Mouse (Mus musculus) forebrain, embryonic 11.5 days (tissue): ENCODE results near the gene Glo1. TPM values are rescaled to one million over a fixed set of nuclear protein-coding genes. Genes with fewer than 3 reads are reported as not detected.

Experiments used
- ATAC-seq: fragments of 200-750 bp; cut with Nextera tagmentation; replicated peaks from 2 replicates; pipeline ENCODE4 v1.8.0; 2017; ENCODE audit warnings: moderate TSS enrichment; ENCODE audit not compliant: low FRiP score
- DNase-seq: peaks from one replicate; pipeline ENCODE4 v3.0.0-alpha.2; 2017; ENCODE audit warnings: low spot score
- H3K27ac ChIP-seq: fragments of 300-500 bp; sonication (generic); 2 replicates; pipeline ENCODE4 v1.5.1; 2014; ENCODE audit warnings: low read depth, low read length
- H3K27me3 ChIP-seq: fragments of 300-500 bp; sonication (generic); 2 replicates; pipeline ENCODE4 v1.6.1; 2014; ENCODE audit warnings: mild to moderate bottlenecking, low read length, mixed read lengths; ENCODE audit not compliant: control insufficient read depth, insufficient read depth
- H3K36me3 ChIP-seq: fragments of 300-500 bp; sonication (generic); 2 replicates; pipeline ENCODE4 v1.6.1; 2014; ENCODE audit warnings: mild to moderate bottlenecking, low read length, moderate library complexity, mixed read lengths; ENCODE audit not compliant: control insufficient read depth, insufficient read depth
- H3K4me1 ChIP-seq: fragments of 300-500 bp; sonication (generic); replicated peaks from 2 replicates; pipeline ENCODE4 v1.6.1; 2014; ENCODE audit warnings: low read length, mixed read lengths; ENCODE audit not compliant: control insufficient read depth, insufficient read depth
- H3K4me2 ChIP-seq: fragments of 300-500 bp; sonication (generic); 2 replicates; pipeline ENCODE4 v1.6.1; 2014; ENCODE audit warnings: low read depth, mild to moderate bottlenecking, low read length, moderate library complexity, mixed read lengths; ENCODE audit not compliant: severe bottlenecking
- H3K4me3 ChIP-seq: fragments of 300-500 bp; sonication (generic); 2 replicates; pipeline ENCODE4 v1.5.1; 2014; ENCODE audit warnings: low read depth, low read length
- H3K9ac ChIP-seq: fragments of 300-500 bp; sonication (generic); 2 replicates; pipeline ENCODE4 v1.6.1; 2014; ENCODE audit warnings: low read length
- H3K9me3 ChIP-seq: fragments of 300-500 bp; sonication (generic); 2 replicates; pipeline ENCODE4 v1.6.1; 2016; ENCODE audit warnings: low read length, mixed read lengths; ENCODE audit not compliant: control insufficient read depth
- WGBS: fragments of 180-500 bp; shearing (Covaris S2); extraction: QIAGEN DNeasy Blood & Tissue Kit; methylation state at CpG from one replicate; pipeline ENCODE4 v1.1.7; 2014; 5-methylcytosine and 5-hydroxymethylcytosine counted together
- polyA plus RNA-seq: library from polyadenylated mRNA; unstranded; fragments of >200 nt; fragmentation: Nextera tagmentation; extraction: Ambion mirVana; gene quantifications from 2 replicates; pipeline ENCODE4 v1.2.1, GENCODE M21; 2014

Gene Glo1
- polyA plus RNA-seq, 1 experiment from 2014 or later: 288 TPM

DNA sequence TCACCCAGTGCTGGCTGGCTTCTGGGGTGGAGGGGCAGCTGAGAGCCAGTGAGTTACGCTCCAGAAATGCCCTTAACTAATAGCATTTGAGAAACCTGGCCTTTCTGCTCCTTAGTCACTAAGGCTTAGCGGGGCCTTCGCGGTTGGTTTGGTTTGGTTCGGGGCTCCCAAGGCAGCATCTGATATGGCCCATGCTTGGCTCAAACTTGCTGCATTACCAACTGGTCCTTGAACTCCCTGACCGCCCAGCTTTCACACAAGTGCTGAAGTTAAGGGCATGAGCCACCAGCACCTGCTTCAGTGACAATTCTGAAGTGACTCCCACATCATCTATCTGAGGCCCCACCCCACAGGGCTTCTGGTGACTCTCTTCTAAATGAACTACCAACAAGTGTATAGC is 22.4 kb downstream of the Glo1 start:
- DNase-seq: no peak
- H3K27me3 ChIP-seq: no peaks in the 10 kb centered on the region
- no peaks in the 10 kb centered on the region; the same call in 1 of the 2 replicates for H3K36me3 ChIP-seq
- ATAC-seq: no peak
- peaks cover 3% of the 10 kb centered on the region; the same call in 1 of the 2 replicates for H3K4me1 ChIP-seq
- H3K9me3 ChIP-seq: no peaks in the 10 kb centered on the region
- no peak overlapping the region for H3K4me2 ChIP-seq
- no peak overlapping the region for H3K9ac ChIP-seq
- no peak overlapping the region for H3K4me3 ChIP-seq
- H3K27ac ChIP-seq: no peak overlapping the region
- WGBS: 91% methylated on average over 6 of the region's 6 CpGs

DNA sequence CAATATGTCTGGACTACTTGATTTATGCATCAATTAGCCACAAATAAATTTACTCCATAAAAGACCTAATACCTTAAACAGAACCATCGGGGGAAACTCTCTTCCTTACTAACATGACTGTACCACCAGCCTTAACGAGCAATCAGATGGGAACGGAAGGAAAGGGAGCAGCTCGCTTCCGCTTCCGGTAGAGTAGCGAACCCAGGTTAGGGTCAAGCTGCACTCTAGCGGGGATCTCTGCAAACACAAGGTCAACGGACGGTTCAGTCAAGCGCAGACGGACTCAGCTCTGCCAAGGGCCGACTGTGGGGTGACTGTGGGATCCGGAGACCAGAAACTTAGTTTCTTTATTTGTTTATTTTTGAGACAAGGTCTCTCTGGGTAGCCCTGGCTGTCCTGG is 24.5 kb downstream of the Glo1 start:
- no peaks in the 10 kb centered on the region for H3K27me3 ChIP-seq
- H3K27ac ChIP-seq: no peak overlapping the region
- peaks cover 5% of the 10 kb centered on the region; the same call in 1 of the 2 replicates for H3K36me3 ChIP-seq
- no peaks in the 10 kb centered on the region for H3K4me1 ChIP-seq
- ATAC-seq (no peak), DNase-seq (no peak)
- no peak overlapping the region for H3K4me3 ChIP-seq
- H3K9me3 ChIP-seq: no peaks in the 10 kb centered on the region
- no peak overlapping the region for H3K4me2 ChIP-seq
- H3K9ac ChIP-seq: no peak overlapping the region
- 94% methylated on average over 14 of the region's 14 CpGs for WGBS

- no peak overlapping the region for H3K4me2 ChIP-seq
- 79% methylated on average over 5 of the region's 5 CpGs for WGBS
- no peak for ATAC-seq
- H3K27ac ChIP-seq: no peak overlapping the region
- H3K9ac ChIP-seq: no peak overlapping the region
- H3K9me3 ChIP-seq: no peaks in the 10 kb centered on the region
- peaks cover 5% of the 10 kb centered on the region; the same call in 1 of the 2 replicates for H3K36me3 ChIP-seq
- H3K4me3 ChIP-seq: no peak overlapping the region
- H3K4me1 ChIP-seq: no peaks in the 10 kb centered on the region
- no peak for DNase-seq
- no peaks in the 10 kb centered on the region for H3K27me3 ChIP-seq
These were observed 28.4 kb downstream of the Glo1 start for GRCm38 (mm10) chr17:30598300-30598699.

DNA sequence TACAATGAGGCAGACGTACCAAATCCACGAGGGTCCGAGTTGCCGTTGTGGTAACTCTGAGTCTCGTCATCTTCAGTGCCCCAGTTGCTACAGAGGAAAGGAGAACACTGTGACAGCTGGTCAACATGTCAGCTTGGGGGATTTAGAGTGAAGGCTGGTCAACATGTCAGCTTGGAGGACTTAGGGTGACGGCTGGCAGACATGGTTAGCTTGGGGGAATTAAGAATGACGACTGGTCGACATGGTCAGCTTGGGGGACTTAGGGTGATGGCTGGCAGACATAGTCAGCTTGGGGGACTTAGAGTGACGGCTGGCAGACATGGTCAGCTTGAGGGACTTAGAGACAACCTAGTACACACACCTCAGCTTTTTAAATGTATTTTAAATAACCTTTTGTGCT is 28.9 kb downstream of the Glo1 start:
- Histone ChIP-seq H3K36me3 (peaks cover 5% of the 10 kb centered on the region; the same call in 1 of the 2 replicates), H3K4me1 (no peaks in the 10 kb centered on the region), H3K4me3 (no peak overlapping the region), H3K27ac (no peak overlapping the region), H3K9me3 (no peaks in the 10 kb centered on the region), H3K27me3 (no peaks in the 10 kb centered on the region), H3K9ac (no peak overlapping the region), H3K4me2 (no peak overlapping the region)
- no peak for DNase-seq
- WGBS: 96% methylated on average over 9 of the region's 9 CpGs
- ATAC-seq: no peak

GRCm38 (mm10) chr17:30594846-30595245 is 31.8 kb downstream of the Glo1 start:
- Histone ChIP-seq H3K27ac (no peak overlapping the region), H3K4me1 (no peaks in the 10 kb centered on the region), H3K36me3 (peaks cover 5% of the 10 kb centered on the region; the same call in 1 of the 2 replicates), H3K9me3 (no peaks in the 10 kb centered on the region), H3K27me3 (no peaks in the 10 kb centered on the region), H3K4me3 (no peak overlapping the region), H3K9ac (no peak overlapping the region), H3K4me2 (no peak overlapping the region)
- DNase-seq: no peak
- ATAC-seq: no peak
- WGBS: 64% methylated on average over 6 of the region's 6 CpGs

DNA sequence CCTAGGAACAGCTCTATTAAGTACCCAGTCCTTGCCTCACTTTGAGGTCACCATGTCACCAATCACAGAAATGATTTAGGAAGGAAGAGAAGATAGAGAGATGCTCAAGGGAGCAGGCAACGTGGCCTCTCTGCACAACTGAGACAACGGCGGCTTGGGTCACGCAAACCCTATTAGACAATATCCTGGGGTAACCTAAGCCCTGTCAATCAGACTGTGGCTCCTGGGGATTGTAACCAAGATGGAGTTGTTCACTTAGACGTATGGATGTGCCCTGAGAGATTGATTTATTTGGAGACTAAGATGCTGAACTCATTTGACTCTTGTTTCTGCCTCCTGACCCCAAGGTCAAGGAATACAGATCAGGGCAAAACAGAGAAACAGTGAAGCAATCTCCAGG is 32.3 kb downstream of the Glo1 start:
- ATAC-seq (no peak), DNase-seq (no peak)
- Histone ChIP-seq H3K27me3 (no peaks in the 10 kb centered on the region), H3K36me3 (peaks cover 5% of the 10 kb centered on the region; the same call in 1 of the 2 replicates), H3K9ac (no peak overlapping the region), H3K4me1 (no peaks in the 10 kb centered on the region), H3K27ac (no peak overlapping the region), H3K4me2 (no peak overlapping the region), H3K4me3 (no peak overlapping the region), H3K9me3 (no peaks in the 10 kb centered on the region)
- 66% methylated on average over 5 of the region's 5 CpGs for WGBS

DNA sequence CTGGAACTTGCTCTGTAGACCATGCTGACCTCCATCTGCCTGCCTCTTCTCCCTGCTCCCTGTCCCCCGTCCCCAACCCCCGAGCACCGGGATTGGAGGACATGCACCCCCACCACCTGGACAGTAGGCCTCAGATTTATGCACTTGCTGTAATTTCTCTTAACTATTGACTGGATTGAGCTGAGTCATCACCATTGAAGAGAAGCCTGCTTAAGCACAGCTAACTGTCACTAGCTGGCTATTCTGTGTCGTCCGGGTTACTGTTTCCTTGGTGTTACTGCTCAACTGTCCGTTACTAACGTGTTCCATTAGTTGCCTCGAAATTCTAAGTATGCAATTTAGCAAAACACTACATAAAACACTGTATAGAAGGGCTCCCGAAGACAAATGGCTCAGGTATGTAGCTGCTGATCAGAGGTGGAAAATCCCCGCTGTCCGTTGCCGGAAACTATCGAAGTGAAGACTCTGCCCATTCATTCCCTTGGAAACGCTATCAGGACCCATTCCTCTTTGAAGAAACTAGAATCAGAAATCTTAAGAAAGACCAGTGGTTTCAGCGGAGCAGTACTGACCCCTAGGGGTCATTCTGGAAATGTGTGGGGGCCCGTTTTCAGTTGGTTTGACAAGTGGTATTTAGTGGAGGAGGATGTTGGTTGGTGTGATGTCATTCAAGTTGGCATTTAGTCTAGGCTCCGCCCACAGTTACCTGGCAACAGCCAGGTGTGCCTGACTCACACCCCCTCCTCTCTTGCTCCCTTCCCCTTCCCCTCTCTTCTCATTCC is 36.1 kb downstream of the Glo1 start:
- Histone ChIP-seq H3K27me3 (no peaks in the 10 kb centered on the region), H3K36me3 (no peaks in the 10 kb centered on the region; the same call in 1 of the 2 replicates), H3K9me3 (no peaks in the 10 kb centered on the region), H3K27ac (no peak overlapping the region), H3K4me2 (no peak overlapping the region), H3K4me3 (no peak overlapping the region), H3K4me1 (no peaks in the 10 kb centered on the region), H3K9ac (no peak overlapping the region)
- ATAC-seq: no peak
- DNase-seq: peak; percentile 70
- WGBS: 53% methylated on average over 17 of the region's 17 CpGs

DNA sequence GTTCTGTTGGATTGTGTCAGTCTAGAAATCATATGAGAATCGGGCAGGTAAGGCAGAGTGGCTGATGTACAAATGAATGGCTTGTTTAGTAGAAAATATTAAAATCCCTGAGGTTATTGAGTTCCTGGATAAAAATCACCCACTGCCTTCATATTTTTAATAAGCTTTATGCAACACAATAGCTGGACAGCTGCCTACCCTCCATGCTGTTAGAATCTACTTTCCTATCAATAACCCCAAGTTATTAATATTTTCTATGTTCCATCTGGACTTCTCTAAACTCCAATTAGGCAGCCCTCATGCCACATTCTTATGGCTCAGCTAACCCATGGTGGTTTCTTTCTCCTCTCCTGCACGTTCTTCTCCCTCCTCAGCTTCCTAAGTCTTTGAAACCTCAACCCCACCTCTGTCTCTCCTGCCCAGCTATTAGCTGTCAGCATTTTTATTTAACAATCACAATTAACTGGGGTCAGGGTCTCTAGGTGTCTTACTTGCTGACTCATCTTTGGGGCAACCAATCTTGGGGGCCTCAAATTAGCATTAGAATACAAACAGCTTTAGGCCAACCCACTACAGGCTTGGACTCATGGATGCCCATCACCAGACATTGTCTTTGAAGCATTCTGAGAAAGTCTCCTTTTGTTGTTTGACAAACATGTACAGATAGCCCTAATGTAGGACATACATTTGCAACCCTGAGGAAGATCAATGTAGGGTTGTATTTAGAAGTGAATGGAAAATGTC is 43.2 kb downstream of the Glo1 start:
- 76% methylated on average over 2 of the region's 2 CpGs for WGBS
- no peaks in the 10 kb centered on the region for H3K36me3 ChIP-seq
- no peak for ATAC-seq

More for the DNA sequence above, 43.2 kb downstream of the Glo1 start:
- Histone ChIP-seq H3K27ac (no peak overlapping the region), H3K4me2 (no peak overlapping the region), H3K4me1 (no peaks in the 10 kb centered on the region), H3K27me3 (no peaks in the 10 kb centered on the region), H3K9me3 (no peaks in the 10 kb centered on the region), H3K4me3 (no peak overlapping the region), H3K9ac (no peak overlapping the region)
- DNase-seq: no peak
